Mouse (Mus musculus) erythroblast, embryonic 14.5 days (primary cell): Measurements from ENCODE around the gene Ube2r2.

Experiments used
- GATA1 ChIP-seq: IDR thresholded peaks from 2 replicates; pipeline ENCODE4 v1.6.1; 2012; ENCODE audit warnings: low read length, inconsistent platforms, mixed read lengths
- TAL1 ChIP-seq: IDR thresholded peaks from 3 replicates; pipeline ENCODE4 v1.6.1; 2012; ENCODE audit warnings: low read length, inconsistent platforms, mixed read lengths

- TF ChIP-seq TAL1 (no peak), GATA1 (no peak)
Measured at GRCm38 (mm10) chr4:41092958-41093357, 42.6 kb upstream of the Ube2r2 start.
